Mouse (Mus musculus) limb, embryonic 13.5 days (tissue): Measurements from ENCODE around the gene Lmo7. TPM values are rescaled to one million over a fixed set of nuclear protein-coding genes. Genes with fewer than 3 reads are reported as not detected.

ENCODE experiments used
- ATAC-seq: fragments of 200-750 bp; cut with Nextera tagmentation; 2 replicates; pipeline ENCODE4 v1.8.0; 2017; ENCODE audit warnings: low read depth, moderate number of reproducible peaks, moderate TSS enrichment; ENCODE audit not compliant: low FRiP score
- H3K27ac ChIP-seq: fragments of 300-500 bp; sonication (generic); 2 replicates; pipeline ENCODE4 v1.5.1; 2015; ENCODE audit warnings: inconsistent platforms, mild to moderate bottlenecking, moderate library complexity
- H3K27me3 ChIP-seq: fragments of 300-500 bp; sonication (generic); 2 replicates; pipeline ENCODE4 v1.6.1; 2015; ENCODE audit warnings: mild to moderate bottlenecking, inconsistent platforms
- H3K36me3 ChIP-seq: fragments of 300-500 bp; sonication (generic); 2 replicates; pipeline ENCODE4 v1.6.1; 2015; ENCODE audit warnings: inconsistent platforms, mild to moderate bottlenecking, moderate library complexity
- H3K4me1 ChIP-seq: fragments of 300-500 bp; sonication (generic); 2 replicates; pipeline ENCODE4 v1.6.1; 2015; ENCODE audit warnings: inconsistent platforms
- H3K4me2 ChIP-seq: fragments of 300-500 bp; sonication (generic); replicated peaks from 2 replicates; pipeline ENCODE4 v1.6.1; 2015; ENCODE audit warnings: inconsistent platforms, mild to moderate bottlenecking, moderate library complexity
- H3K4me3 ChIP-seq: fragments of 300-500 bp; sonication (generic); 2 replicates; pipeline ENCODE4 v1.5.1; 2015; ENCODE audit warnings: moderate library complexity, mild to moderate bottlenecking, inconsistent platforms
- H3K9ac ChIP-seq: fragments of 300-500 bp; sonication (generic); 2 replicates; pipeline ENCODE4 v1.6.1; 2015; ENCODE audit warnings: mild to moderate bottlenecking, inconsistent platforms
- H3K9me3 ChIP-seq: fragments of 300-500 bp; sonication (generic); 2 replicates; pipeline ENCODE4 v1.6.1; 2016; ENCODE audit warnings: inconsistent platforms
- WGBS: fragments of 180-500 bp; shearing (Covaris S2); methylation state at CpG from one replicate; pipeline ENCODE4 v1.1.7; 2015; 5-methylcytosine and 5-hydroxymethylcytosine counted together
- polyA plus RNA-seq: library from polyadenylated mRNA; unstranded; fragments of >200 nt; fragmentation: Nextera tagmentation; extraction: Ambion mirVana; gene quantifications from 2 replicates; pipeline ENCODE4 v1.2.1, GENCODE M21; 2015

Gene Lmo7
- polyA plus RNA-seq, 1 experiment from 2014 or later, result 14.4 TPM

DNA sequence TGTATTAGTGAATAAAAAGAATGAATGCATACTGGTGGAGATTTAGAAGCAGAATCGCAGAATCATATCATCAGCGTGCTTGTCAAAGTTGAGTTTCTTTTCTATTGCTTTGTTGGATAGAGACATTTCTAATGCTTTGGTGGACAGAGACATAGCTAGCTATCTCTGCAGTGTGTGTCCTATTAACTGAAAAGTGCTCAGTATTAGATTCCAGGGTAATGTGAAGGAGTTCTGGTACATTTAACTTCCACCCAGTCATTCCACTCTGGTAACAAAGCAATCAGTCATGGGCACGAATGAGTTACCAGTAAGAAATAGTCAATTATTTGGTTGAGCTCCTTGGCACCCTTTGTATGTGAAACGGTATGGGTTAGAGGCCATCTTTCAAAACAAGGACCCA, 76.8 kb downstream of the Lmo7 start:
- Histone ChIP-seq H3K4me1 (peaks cover 12% of the 10 kb centered on the region), H3K27me3 (no peaks in the 10 kb centered on the region), H3K9me3 (no peaks in the 10 kb centered on the region), H3K9ac (no peak overlapping the region), H3K36me3 (no peaks in the 10 kb centered on the region), H3K4me2 (no peak overlapping the region), H3K27ac (no peak overlapping the region), H3K4me3 (no peak overlapping the region)
- 90% methylated on average over 4 of the region's 4 CpGs for WGBS
- no peak for ATAC-seq

DNA sequence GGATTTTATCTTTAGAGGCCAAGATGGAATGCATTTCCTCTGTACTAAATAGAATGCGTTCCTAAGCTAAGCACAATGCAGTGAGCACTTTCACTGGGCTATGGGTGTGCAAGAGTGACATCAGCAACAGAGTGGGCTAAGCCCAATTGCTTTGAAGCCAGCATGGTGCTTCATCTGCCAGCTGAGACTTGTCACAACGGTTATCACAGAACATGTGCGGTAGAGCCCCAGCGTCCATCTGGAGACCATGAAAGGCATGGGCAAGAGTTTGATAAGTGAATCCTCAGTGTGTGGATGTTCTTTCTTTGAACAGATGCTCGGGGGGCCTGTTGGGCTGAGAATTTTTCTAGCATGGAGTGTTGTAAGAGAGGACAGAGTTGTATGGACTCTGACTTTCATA, 86.7 kb downstream of the Lmo7 start:
- no peak overlapping the region for H3K27ac ChIP-seq
- H3K36me3 ChIP-seq, result no peaks in the 10 kb centered on the region
- H3K4me2 ChIP-seq, result no peak overlapping the region
- H3K9me3 ChIP-seq, result no peaks in the 10 kb centered on the region
- whole genome bisulfite sequencing, result 86% methylated on average over 5 of the region's 5 CpGs
- H3K9ac ChIP-seq, result no peak overlapping the region
- no peak overlapping the region for H3K4me3 ChIP-seq
- ATAC-seq, result no peak
- no peaks in the 10 kb centered on the region for H3K4me1 ChIP-seq
- H3K27me3 ChIP-seq, result no peaks in the 10 kb centered on the region

DNA sequence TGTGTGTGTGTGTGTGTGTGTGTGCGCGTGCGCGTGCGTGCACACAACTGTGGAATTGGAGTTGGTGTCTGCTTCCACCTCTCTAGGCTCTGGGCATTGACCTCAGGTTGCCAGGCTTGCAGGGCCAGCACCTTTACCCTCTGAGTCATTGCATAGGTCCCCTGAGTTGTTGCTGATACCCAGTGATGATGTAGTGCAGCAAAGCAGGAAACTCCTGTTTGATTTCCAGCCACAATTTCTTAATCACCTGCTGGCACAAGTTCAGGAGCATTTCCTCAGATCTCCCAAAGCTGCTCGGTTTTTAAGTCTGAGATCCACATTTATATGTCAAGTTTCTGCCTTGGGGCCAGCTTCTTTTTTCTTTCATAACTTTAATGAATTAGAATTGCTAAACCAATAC, 92.6 kb downstream of the Lmo7 start:
- Histone ChIP-seq H3K4me3 (no peak overlapping the region), H3K27ac (no peak overlapping the region), H3K27me3 (no peaks in the 10 kb centered on the region), H3K36me3 (no peaks in the 10 kb centered on the region), H3K9ac (no peak overlapping the region), H3K9me3 (no peaks in the 10 kb centered on the region), H3K4me1 (0 out of 2 replicates have a peak, but pooled peaks cover 3% of the 10 kb centered on the region), H3K4me2 (no peak overlapping the region)
- 84% methylated on average over 6 of the region's 6 CpGs for WGBS
- no peak for ATAC-seq

DNA sequence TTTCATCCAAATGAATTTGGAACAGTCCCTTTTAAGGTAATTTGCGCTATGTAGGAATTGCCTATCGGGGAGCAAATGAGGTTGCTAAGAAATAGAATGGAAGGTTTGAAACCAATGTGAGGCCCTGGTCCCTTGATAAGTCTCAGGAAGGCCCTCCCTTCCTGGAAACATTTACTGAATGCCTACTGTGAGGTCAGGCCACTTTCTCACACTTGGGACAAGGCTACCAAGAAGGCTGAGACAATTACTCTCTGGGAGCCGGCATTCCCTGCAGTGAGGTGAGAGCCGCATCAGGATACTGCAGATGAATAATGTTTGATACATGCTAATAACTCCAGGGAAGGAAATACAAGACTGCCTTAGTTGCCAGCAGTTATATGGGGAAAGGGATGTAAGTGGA, 93.1 kb downstream of the Lmo7 start:
- no peak for ATAC-seq
- 73% methylated on average over 4 of the region's 4 CpGs for WGBS
- no peaks in the 10 kb centered on the region for H3K27me3 ChIP-seq
- no peaks in the 10 kb centered on the region for H3K9me3 ChIP-seq
- H3K36me3 ChIP-seq, result no peaks in the 10 kb centered on the region
- no peak overlapping the region for H3K27ac ChIP-seq
- no peak overlapping the region for H3K9ac ChIP-seq
- no peak overlapping the region for H3K4me3 ChIP-seq
- no peak overlapping the region for H3K4me2 ChIP-seq
- 0 out of 2 replicates have a peak, but pooled peaks cover 3% of the 10 kb centered on the region for H3K4me1 ChIP-seq

DNA sequence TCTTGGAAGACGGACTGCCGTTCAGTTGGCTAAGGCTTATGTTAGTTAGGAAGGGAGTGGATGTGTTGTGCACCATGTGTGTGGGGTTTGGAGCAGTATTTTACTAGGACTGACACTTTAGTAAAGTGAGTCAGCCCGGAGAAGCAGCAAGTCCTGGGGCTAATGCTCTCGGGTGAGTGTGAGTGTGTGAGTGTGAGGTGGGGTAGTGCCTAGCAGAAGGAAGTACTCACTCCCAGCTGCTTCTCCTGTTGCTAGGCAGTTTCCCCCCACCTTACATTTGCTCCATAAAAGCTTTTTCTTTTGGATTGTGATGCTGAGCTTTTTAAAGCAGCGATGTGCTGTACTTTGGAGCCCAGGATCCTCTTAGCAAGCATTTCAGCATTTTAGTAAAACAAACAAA, 99.9 kb downstream of the Lmo7 start:
- 53% methylated on average over 5 of the region's 5 CpGs for WGBS
- Histone ChIP-seq H3K36me3 (no peaks in the 10 kb centered on the region), H3K9ac (no peak overlapping the region), H3K4me2 (no peak overlapping the region), H3K4me3 (no peak overlapping the region), H3K9me3 (no peaks in the 10 kb centered on the region), H3K27me3 (no peaks in the 10 kb centered on the region), H3K4me1 (peaks cover 8% of the 10 kb centered on the region), H3K27ac (no peak overlapping the region)
- no peak for ATAC-seq

DNA sequence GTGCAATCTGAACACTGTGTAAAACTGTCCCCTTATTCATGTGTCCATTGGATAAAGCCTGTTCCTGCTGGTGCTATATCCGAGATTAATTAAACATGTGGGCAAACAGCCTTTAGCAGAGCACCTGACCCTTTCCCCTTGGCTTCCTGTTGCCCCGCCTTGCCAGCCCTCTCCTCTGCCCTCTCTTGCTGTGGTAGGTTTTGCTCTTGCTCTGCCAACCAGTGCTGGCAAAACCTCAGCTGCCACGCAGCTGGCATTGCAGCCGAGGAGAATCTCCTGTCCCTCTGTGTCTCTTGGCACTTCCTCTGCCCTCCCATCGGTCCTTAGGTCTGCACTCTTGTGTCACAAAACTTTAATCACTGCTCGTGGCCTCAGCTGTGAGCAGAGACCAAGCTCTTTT, 100.4 kb downstream of the Lmo7 start:
- Histone ChIP-seq H3K9me3 (no peaks in the 10 kb centered on the region), H3K4me3 (no peak overlapping the region), H3K27me3 (no peaks in the 10 kb centered on the region), H3K4me1 (peaks cover 8% of the 10 kb centered on the region), H3K4me2 (no peak overlapping the region), H3K9ac (no peak overlapping the region), H3K27ac (no peak overlapping the region), H3K36me3 (no peaks in the 10 kb centered on the region)
- no peak for ATAC-seq
- WGBS, result 47% methylated on average over 6 of the region's 6 CpGs

DNA sequence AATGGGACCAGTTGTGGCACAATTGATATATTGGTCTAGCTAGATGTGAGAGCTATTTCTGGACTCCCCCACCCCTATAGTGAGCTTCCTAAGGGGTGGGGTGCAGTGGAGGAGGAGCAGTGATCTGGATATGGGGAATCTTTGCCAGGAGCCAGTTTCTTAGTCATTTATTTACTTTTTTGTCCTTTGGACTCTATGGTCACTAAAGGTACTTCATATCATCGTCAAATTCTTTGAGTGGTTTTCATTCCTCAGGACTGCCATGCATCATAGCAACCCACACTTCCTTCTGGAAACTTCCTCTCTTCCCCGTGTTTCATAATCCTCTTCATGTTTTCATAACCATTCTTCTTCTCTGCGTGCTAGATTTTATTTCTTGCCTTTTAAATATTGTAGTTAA, 104.4 kb downstream of the Lmo7 start:
- WGBS, result 79% methylated on average over 3 of the region's 3 CpGs
- H3K9ac ChIP-seq, result no peak overlapping the region

DNA sequence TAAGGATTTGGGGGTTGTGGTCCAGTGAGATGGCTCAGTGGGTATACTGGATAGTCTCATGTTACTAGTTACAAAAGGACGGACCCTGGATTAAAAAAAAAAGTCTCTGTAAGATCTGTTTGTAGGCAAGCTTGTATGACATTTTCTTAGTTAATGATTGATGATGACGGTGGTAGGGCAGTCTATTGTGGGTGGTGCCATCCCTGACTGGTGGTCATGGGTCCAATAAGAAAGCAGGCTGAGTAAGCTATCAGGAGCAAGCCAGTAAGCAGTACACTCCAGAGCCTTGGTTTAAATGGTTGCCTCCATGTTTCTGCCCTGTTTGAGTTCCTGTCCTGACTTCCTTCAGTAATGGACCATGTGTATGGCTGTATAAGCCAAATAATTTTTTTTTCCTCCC, 106.6 kb downstream of the Lmo7 start:
- Histone ChIP-seq H3K36me3 (no peaks in the 10 kb centered on the region), H3K4me1 (peaks cover 24% of the 10 kb centered on the region), H3K9ac (no peak overlapping the region), H3K27ac (no peak overlapping the region), H3K4me2 (no peak overlapping the region), H3K4me3 (no peak overlapping the region), H3K9me3 (no peaks in the 10 kb centered on the region), H3K27me3 (0 out of 2 replicates have a peak, but pooled peaks cover 2% of the 10 kb centered on the region)
- no peak for ATAC-seq
- WGBS, result 83% methylated on average over 2 of the region's 2 CpGs

More for the DNA sequence above, 104.4 kb downstream of the Lmo7 start:
- Histone ChIP-seq H3K4me3 (no peak overlapping the region), H3K9me3 (no peaks in the 10 kb centered on the region), H3K27ac (no peak overlapping the region), H3K4me2 (no peak overlapping the region), H3K36me3 (no peaks in the 10 kb centered on the region), H3K27me3 (no peaks in the 10 kb centered on the region), H3K4me1 (peaks cover 13% of the 10 kb centered on the region)
- ATAC-seq, result no peak

DNA sequence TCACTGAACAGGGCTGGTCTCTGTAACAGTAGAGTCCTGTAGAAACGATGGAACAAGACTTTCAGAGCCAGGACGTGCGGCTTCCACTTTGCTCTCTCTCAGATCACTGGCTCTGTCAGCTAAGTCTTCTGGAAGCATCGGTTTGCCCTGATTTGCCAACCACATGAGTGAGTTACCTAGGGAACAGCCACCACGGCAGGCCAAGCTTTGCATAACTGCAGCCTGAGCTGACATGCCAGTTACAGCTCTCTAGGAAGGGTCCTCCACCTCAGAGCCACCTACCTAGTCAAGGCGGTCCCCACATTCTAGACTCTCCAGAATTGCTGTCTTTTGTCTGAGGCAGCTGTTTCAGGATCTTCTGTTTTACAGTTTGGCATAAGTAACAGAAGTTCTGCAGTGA, 107.4 kb downstream of the Lmo7 start:
- Histone ChIP-seq H3K4me3 (no peak overlapping the region), H3K4me2 (no peak overlapping the region), H3K4me1 (peaks cover 25% of the 10 kb centered on the region), H3K9ac (no peak overlapping the region), H3K27me3 (0 out of 2 replicates have a peak, but pooled peaks cover 2% of the 10 kb centered on the region), H3K9me3 (no peaks in the 10 kb centered on the region), H3K27ac (no peak overlapping the region), H3K36me3 (no peaks in the 10 kb centered on the region)
- 74% methylated on average over 6 of the region's 6 CpGs for WGBS
- no peak for ATAC-seq

DNA sequence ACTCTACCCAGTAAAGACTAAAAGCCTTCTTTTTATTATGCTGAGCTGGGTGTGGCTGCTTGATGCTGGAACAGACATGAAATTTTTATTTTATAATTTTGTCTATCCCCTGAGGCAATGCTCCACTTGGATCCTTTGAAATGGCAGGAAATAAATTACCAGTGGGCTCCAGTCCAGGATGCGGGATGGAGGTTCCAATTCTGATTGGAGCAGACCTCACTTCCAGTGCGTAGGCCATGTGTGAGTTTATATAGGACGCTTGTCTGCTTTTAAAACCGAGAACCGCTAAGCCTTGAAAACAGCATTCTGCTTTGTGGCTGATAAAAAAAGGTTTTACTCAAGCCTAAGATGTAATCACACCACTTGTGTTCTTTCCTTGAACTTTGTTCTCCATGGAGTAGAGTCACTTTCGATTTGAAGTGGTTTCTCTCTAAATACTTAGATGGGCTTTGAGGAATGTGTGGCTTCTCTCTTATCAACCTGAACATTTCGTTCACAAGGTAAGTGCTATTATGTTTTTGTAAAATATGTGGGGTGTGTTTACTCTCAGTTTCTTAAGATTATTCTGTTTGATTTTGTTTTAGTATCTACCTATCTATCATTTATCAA, 108.6 kb downstream of the Lmo7 start:
- Histone ChIP-seq H3K9ac (no peak overlapping the region), H3K27me3 (0 out of 2 replicates have a peak, but pooled peaks cover 3% of the 10 kb centered on the region), H3K4me3 (no peak overlapping the region), H3K36me3 (no peaks in the 10 kb centered on the region), H3K4me1 (peaks cover 25% of the 10 kb centered on the region), H3K4me2 (no peak overlapping the region), H3K9me3 (no peaks in the 10 kb centered on the region), H3K27ac (no peak overlapping the region)
- 42% methylated on average over 7 of the region's 7 CpGs for WGBS
- peak; percentile 54; the same call in 1 of the 2 replicates for ATAC-seq

DNA sequence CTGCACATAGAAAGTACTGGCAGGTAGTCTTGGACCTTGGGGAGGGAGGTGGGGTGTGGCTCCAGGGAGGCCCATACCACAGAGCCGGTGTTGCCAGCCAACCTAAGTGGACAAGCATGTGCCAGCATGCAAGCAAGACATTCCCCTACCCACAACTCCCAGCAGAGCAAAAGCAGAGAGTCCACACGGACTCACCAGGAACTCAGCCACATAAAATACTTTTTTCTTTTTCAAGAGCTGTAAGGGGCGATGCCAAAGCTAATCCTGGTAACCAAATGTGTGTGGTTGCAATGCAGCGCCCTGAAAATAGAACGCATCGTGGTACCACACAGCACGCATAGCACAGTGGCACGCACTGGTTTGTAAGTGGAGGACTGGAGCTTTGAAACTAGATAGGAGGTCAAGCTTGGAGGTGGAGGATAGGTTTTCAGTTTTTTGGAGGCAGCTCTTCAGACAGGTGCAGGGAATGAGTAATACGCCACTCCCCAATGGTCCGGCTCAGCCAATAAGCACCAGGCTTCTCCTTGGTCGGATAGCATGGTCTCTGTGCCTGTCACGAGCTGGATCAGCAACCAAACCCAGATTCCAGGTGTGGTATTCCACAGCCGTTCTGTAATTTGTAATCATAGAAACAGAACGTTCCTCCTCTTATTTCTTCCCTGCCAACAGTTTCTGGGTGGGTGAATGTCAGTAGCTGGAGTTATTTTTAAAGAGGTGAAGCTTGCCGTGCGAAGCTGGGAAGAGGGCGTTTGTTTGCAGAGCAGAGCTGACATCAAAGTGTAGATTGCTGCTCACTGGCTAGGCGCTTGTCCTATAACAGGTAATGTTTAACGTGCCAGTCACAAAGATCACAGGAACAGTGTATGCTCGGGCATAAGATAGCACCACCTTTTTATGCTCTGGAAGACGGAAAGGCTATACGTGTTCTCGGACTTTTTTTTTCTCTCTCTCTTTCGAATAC, 110.3 kb downstream of the Lmo7 start:
- Histone ChIP-seq H3K9ac (no peak overlapping the region), H3K4me1 (peaks cover 29% of the 10 kb centered on the region), H3K9me3 (no peaks in the 10 kb centered on the region), H3K27ac (no peak overlapping the region), H3K4me2 (peak overlapping the region; percentile 55), H3K4me3 (peak overlapping the region; percentile 19), H3K27me3 (0 out of 2 replicates have a peak, but pooled peaks cover 6% of the 10 kb centered on the region), H3K36me3 (no peaks in the 10 kb centered on the region)
- 51% methylated on average over 24 of the region's 24 CpGs for WGBS
- peak; percentile 60 for ATAC-seq

DNA sequence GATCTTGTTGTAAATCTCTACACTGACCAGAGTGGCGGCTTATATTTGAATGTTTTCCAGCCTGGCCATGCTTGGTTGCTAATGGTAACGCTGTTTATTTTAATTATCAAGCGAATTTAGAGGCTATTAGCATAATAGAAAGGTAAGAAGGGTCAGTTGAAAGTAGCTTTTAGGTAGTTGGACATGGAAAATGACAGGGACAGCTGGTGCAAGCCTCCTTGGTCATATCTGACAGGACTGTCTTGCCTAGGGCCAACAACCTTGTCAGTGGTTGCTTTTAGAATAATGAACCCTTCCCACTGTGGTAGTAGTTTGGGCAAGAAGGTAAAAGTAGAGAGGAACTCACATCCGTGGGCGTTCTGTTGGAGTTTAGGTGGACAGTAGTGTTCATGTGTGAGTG, 111.5 kb downstream of the Lmo7 start:
- WGBS, result 80% methylated on average over 5 of the region's 5 CpGs
- no peak overlapping the region for H3K27ac ChIP-seq
- H3K9me3 ChIP-seq, result no peaks in the 10 kb centered on the region
- H3K4me1 ChIP-seq, result peaks cover 29% of the 10 kb centered on the region
- no peak overlapping the region for H3K4me3 ChIP-seq
- H3K4me2 ChIP-seq, result 0 out of 2 replicates have a peak overlapping the region, but pooled peaks have one; percentile 9
- ATAC-seq, result no peak
- 0 out of 2 replicates have a peak, but pooled peaks cover 6% of the 10 kb centered on the region for H3K27me3 ChIP-seq
- H3K36me3 ChIP-seq, result no peaks in the 10 kb centered on the region
- no peak overlapping the region for H3K9ac ChIP-seq
